Mouse (Mus musculus) erythroblast, embryonic 14.5 days (primary cell): Measurements from ENCODE around the gene Prkca.

Experiments
- GATA1 ChIP-seq: IDR thresholded peaks from 2 replicates; pipeline ENCODE4 v1.6.1; 2012; ENCODE audit warnings: low read length, inconsistent platforms, mixed read lengths
- TAL1 ChIP-seq: IDR thresholded peaks from 3 replicates; pipeline ENCODE4 v1.6.1; 2012; ENCODE audit warnings: low read length, inconsistent platforms, mixed read lengths

GRCm38 (mm10) chr11:108153997-108154841, 189.5 kb downstream of the Prkca start:
- TF ChIP-seq GATA1 (no peak), TAL1 (no peak)
